Mouse (Mus musculus) left cerebral cortex, postnatal 4 days (tissue): ENCODE data around the gene Plcxd3. TPM values are rescaled to one million over a fixed set of nuclear protein-coding genes. Genes with fewer than 3 reads are reported as not detected.
"Not testable (repeated sequence)": the region's sequence is repeated elsewhere in the genome, so short reads cannot be mapped to it uniquely, and the experiment has no call there.

Source experiments
- DNase-seq: peaks from one replicate; pipeline ENCODE4 v3.0.0-alpha.2; 2022
- intact Hi-C: fragments of 180-260 bp; cut with DNase I; formaldehyde crosslinking; loops from one replicate; pipeline ENCODE4 v1.15.1; 2025
- total RNA-seq, 2 experiments: library from RNA; stranded (reverse); gene quantifications; 2 replicates each; pipeline ENCODE4 v1.2.3; 2021

The Plcxd3 gene
- total RNA-seq, 2 experiments from 2014 or later: 43.6 to 48.2 TPM

GRCm38 (mm10) chr15:4533700-4534099 is 158.4 kb downstream of the Plcxd3 start:
- no peak for DNase-seq
- intact Hi-C loops: no loop called here

- intact Hi-C loops: no loop called here
These were observed 183.8 kb downstream of the Plcxd3 start for GRCm38 (mm10) chr15:4559121-4559520.

GRCm38 (mm10) chr15:4561431-4561970 is 186.2 kb downstream of the Plcxd3 start:
- DNase-seq: peak; percentile 20
- intact Hi-C loops: no loop called here

More at GRCm38 (mm10) chr15:4559121-4559520, 183.8 kb downstream of the Plcxd3 start:
- DNase-seq: peak; percentile 9

GRCm38 (mm10) chr15:4595521-4595920 is 220.2 kb downstream of the Plcxd3 start:
- DNase-seq, intact Hi-C loops: not testable (repeated sequence)

- intact Hi-C loops, DNase-seq: not testable (repeated sequence)
These were observed 223.4 kb downstream of the Plcxd3 start for GRCm38 (mm10) chr15:4598661-4599060.

- intact Hi-C loops, DNase-seq: not testable (repeated sequence)
These were observed 224.0 kb downstream of the Plcxd3 start for GRCm38 (mm10) chr15:4599331-4599730.

- no peak for DNase-seq
- intact Hi-C loops: no loop called here
These were observed 230.3 kb downstream of the Plcxd3 start for GRCm38 (mm10) chr15:4605630-4606029.
